Mouse (Mus musculus) subcutaneous adipose tissue, adult 2 months (tissue): ENCODE results near the gene Gm14819. TPM values are rescaled to one million over a fixed set of nuclear protein-coding genes. Genes with fewer than 3 reads are reported as not detected.

Experiments used
- polyA plus RNA-seq: library from polyadenylated mRNA; depleted of rRNA; stranded (reverse); fragments of >200 nt; gene quantifications from 2 replicates; pipeline ENCODE4 v1.2.3, GENCODE M21; 2012; ENCODE audit warnings: low replicate concordance; rRNA removed

Gene Gm14819
- polyA plus RNA-seq, result not detected in 2 replicates

DNA sequence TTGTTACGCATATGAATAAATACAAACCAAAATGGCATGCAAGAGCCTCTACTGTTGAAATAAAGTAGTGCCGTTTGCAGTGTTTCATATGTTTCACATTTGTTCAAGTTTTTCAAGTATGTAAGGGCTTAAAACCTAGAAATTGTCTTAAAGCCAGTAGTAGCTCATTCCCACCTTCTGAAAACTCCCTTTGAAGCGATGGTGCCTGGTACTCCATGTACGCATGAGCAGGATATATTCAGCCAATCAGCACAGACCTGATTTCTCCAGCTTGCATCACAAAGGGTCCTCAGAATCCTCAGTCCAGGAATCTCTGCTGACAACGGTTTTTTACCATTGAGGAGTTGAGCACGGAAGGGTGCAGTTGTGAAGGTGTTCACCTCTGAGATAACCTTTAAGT lies at the start of gene Gm14819:
TSS of gene Gm14819 (plus strand) at position 301 of the 400 bp plus-strand sequence.

